Mouse (Mus musculus): ENCODE measurements at regions not wholly inside any gene's neighbourhood (a gene's known extent, or its start where the extent isn't known, plus 50 kb on each side); places are given as distances from the start of the nearest gene placed in this dataset.

- no peak for DNase-seq (ENCODE audit: low read depth)
Measured at GRCm38 (mm10) chr16:39285028-39285744, 392.7 kb downstream of the Igsf11 start.

- no peak for DNase-seq (ENCODE audit: low read depth)
Measured at GRCm38 (mm10) chr16:39286797-39287565, 394.5 kb downstream of the Igsf11 start.

DNA sequence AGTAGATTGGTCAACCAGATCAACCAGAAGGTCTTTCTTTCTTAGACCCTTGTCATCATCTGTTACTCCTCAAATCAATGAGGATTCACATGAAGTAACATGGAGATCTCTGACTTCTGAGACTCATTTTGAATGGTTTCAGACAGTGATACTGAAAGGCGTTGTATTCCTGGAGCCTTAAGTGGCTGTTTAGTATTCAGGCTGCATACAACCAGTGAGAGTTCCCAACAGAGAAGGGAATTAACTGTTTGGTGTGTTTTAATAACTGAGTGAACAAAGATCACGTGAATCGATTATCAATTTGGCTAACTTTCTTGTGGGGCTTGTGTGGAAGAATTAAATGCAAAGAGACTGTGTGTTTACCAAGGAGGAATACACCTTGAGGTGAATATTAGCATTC, 406.4 kb downstream of the Igsf11 start:
- DNase-seq (ENCODE audit: low read depth), result no peak

GRCm38 (mm10) chr16:39302902-39303361, 410.5 kb downstream of the Igsf11 start:
- no peak for DNase-seq (ENCODE audit: low read depth)

DNA sequence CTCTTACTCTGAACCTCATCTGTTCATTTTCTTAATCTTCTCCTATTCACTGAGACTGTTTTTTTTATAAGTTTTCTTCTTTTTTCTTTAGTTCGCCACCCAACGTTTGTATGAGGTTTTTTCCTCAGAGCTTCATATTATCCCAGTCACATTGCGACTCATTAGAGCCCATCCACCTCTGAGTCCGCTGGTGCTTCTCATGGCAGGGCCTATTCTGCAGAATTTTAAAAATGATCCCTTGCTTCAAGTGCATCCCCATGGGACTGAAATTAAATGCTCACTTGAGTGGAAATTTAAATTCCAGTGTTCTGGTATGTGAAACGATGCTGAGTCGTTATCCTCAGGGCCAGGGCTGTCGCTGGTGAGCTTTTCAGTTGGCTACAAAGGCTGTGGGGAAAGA, 410.9 kb downstream of the Igsf11 start:
- DNase-seq (ENCODE audit: low read depth), result no peak

DNA sequence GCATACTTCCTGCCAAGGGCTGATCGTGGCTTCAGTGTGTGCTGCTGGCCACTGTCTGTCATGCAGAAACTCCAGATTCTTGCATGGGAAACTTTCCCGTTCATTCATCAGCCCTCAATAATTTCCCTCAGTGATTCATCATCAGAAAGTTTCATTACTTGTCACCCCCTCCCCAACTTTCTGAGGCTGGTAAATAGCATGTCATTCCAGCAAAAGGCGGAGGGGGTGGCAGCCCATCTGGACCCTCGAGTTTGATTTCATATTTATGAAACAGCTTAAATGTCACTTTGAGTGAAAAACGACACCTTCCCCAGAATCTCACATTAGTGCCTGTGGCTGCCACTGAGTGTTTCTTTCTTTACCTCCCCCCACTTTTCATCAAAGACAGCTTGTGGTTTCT, 415.5 kb downstream of the Igsf11 start:
- DNase-seq (ENCODE audit: low read depth), result no peak

DNA sequence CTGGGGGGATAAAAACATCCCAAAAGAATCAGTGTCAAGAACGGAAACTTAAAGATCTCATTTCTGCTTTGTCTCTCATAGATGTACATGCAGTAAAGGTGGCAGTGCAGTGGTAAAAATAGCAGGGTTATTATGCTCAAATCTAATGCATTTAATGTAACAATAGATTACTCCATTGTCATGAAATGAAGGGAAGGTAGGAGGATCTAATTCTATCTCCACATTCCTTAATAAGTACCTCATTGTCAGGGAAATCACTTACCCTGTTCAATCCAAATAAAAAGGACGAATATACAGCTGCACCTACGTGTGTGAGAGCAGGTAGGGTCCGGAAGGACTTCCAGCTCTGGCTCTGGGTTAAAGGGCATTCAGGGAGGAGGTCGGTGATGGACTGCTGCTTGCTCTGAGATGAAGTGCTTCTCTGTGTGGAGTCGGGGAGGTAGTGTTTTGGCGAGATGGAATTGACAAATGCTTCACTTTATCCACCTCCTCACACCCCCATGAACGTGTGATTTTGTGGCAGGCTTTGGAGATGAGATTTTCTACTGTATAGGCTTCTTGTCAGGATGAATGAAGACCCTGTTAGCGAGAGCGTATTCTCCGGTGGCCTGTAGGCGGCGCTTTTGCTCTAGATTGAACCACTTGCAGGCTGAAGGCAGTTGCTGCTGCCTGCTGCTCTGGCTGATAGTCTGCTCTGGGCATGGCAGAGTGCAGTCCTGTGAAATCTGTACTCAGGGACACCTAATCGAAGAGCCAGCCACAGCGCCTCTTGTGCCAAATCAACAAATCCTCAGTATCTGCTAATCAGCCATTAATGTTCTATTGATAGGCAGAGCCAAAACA, 424.5 kb downstream of the Igsf11 start:
- DNase-seq (ENCODE audit: low read depth), result no peak

GRCm38 (mm10) chr16:39325627-39326026, 433.2 kb downstream of the Igsf11 start:
- DNase-seq (ENCODE audit: low read depth), result no peak

GRCm38 (mm10) chr16:39363657-39364056, 471.2 kb downstream of the Igsf11 start:
- DNase-seq (ENCODE audit: low read depth), result no peak

DNA sequence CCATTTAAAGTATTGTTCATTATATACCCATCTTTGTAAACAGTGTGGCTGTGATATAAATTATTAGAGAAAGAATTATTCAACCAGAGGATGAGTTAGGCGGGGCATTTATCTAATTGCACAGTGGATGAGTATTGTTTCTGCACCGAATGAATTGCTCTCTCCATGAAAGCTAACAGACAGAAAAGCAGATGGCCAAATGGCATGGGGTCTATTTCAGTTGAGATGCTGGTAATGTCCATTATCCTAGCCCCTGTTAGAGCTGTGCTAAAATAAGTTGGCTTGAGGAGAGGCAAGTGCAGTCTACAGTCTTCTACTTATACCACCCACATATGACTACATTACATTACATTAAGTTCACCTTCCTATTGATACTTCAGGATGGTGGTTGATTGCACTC, 475.8 kb downstream of the Igsf11 start:
- no peak for DNase-seq (ENCODE audit: low read depth)

- no peak for DNase-seq (ENCODE audit: low read depth)
Measured at GRCm38 (mm10) chr16:39374616-39375015, 482.1 kb downstream of the Igsf11 start.

GRCm38 (mm10) chr16:39379959-39380358, 487.5 kb downstream of the Igsf11 start:
- no peak for DNase-seq (ENCODE audit: low read depth)

DNA sequence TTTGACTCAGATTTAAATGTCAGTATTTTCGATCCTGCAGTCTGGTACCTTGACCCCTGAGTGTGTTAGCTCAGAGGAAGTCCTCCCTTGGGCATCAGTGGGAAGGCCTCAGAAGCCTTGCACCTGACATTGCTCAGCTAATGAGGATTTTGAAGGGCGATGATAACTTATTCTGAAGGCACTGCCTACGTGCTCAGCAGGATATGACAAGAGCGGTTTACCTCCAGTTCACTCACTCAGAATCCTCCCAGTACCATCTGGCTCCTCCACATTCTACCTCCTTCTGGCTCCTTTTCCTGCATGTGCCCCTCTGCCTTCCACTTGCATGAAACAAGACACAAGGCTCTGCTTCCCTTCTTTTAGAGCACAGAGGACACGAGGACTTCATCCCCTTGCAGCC, 497.5 kb downstream of the Igsf11 start:
- no peak for DNase-seq (ENCODE audit: low read depth)

DNA sequence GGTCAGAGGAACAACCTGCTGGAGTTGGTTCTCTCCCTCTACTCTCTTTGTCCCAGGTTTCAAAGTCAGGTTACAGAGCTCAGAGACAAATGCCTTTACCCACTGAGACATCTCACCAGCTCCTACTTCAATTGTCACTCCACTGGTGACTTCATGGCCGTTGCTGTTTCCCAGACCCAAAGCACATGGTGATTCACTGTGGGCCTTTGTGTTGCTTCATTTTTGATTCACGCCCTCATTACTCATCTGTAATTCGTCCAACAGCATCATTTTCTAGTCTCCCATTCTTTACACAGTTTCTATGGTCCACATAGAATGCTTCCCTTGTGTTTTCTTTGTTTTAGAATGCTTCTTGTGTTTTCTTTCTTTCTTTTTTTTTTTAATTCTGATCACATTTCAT, 498.2 kb downstream of the Igsf11 start:
- no peak for DNase-seq (ENCODE audit: low read depth)

- no peak for DNase-seq (ENCODE audit: low read depth)
Measured at GRCm38 (mm10) chr16:39402101-39402749, 509.8 kb downstream of the Igsf11 start.

DNA sequence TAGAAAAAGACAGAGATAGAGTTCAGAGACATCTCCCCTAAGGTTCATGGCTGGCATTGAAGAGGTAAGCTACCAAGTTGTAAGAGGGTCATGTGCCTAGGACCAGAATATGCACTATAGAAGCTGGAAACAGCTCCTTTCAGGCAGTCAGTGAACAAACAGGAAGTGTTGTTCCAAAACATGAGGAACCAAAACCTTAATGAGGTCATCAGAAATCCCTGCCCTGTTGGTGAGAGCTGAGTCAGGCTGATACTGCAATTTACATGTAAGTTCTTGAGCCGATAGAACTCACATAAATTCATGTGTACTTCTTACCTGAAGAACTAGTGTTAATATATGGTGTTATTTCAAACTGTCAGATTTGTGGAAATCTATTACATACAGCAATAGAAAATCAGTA, 539.1 kb downstream of the Igsf11 start:
- no peak for DNase-seq (ENCODE audit: low read depth)

DNA sequence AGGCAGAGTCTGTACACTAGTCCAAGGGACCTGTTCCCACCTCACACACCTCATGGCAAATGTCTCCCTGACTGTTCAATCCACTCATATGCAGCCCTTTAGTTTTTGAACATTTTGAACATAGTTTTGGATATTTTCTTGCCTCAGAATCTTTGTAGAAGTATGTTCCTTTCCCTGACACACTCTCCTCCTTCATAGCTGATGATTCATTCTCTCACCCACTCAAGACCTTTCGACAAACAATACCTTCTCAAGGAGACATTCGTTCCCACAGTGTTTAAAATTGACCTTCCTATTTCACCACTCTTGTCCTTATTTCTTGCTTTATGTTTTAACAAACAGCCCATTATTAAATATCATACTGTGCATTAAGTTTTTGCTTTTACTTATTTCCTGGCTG, 538.4 kb upstream of the Lsamp start:
- no peak for DNase-seq (ENCODE audit: low read depth)

DNA sequence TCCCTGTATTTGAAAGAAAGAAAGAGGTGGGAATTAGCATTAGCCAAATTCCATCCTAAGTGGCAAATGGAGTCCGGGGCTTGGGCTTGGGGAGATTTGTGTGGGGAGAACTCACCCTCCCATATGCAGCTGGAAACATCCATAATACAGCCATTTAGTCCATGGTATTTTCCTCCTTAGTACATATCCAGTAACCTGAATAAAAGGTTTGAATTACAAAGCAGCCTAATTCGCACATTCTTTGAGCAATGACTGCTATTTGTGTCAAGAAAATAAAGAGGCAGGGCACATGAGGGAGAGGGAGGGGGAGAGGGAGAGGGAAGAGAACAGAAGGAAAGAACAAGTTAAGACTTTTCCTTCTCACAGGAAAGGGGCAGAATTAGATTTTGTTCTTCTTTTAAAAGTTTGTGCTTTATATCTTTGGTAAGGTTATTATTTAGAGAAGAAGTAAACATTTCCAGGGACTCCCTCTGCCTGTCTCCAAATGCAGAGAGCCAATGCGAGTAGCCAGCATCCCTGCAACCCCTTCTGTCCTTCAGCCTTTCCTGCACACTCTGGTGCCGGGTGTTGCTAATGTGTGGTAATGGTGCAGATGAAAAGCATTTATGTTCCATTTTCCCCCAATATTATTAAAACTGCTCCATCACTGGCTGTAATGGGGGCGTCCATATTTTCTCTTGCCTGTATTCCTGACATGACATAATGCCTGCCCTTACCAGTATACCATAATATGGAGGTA, 530.6 kb upstream of the Lsamp start:
- DNase-seq (ENCODE audit: low read depth), result no peak
